Mouse (Mus musculus) forebrain, embryonic 16.5 days (tissue): ENCODE measurements around the gene Rcan3. TPM values are rescaled to one million over a fixed set of nuclear protein-coding genes. Genes with fewer than 3 reads are reported as not detected.

Source experiments
- ATAC-seq: fragments of 200-750 bp; cut with Nextera tagmentation; 2 replicates; pipeline ENCODE4 v1.8.0; 2017; ENCODE audit warnings: mild to moderate bottlenecking, moderate library complexity
- H3K27ac ChIP-seq: fragments of 300-500 bp; sonication (generic); 2 replicates; pipeline ENCODE4 v1.5.1; 2014; ENCODE audit warnings: low read length, control low read depth
- H3K27me3 ChIP-seq: fragments of 300-500 bp; sonication (generic); replicated peaks from 2 replicates; pipeline ENCODE4 v1.6.1; 2014; ENCODE audit warnings: low read length; ENCODE audit not compliant: control insufficient read depth, insufficient read depth
- H3K36me3 ChIP-seq: fragments of 300-500 bp; sonication (generic); 2 replicates; pipeline ENCODE4 v1.6.1; 2014; ENCODE audit not compliant: control insufficient read depth, insufficient read depth
- H3K4me1 ChIP-seq: fragments of 300-500 bp; sonication (generic); replicated peaks from 2 replicates; pipeline ENCODE4 v1.6.1; 2014; ENCODE audit warnings: low read length; ENCODE audit not compliant: control insufficient read depth, insufficient read depth
- H3K4me2 ChIP-seq: fragments of 300-500 bp; sonication (generic); 2 replicates; pipeline ENCODE4 v1.6.1; 2014; ENCODE audit warnings: mild to moderate bottlenecking, low read length, control low read depth
- H3K4me3 ChIP-seq: fragments of 300-500 bp; sonication (generic); replicated peaks from 2 replicates; pipeline ENCODE4 v1.5.1; 2014; ENCODE audit warnings: mild to moderate bottlenecking, low read length, control low read depth
- H3K9ac ChIP-seq: fragments of 300-500 bp; sonication (generic); replicated peaks from 2 replicates; pipeline ENCODE4 v1.6.1; 2014; ENCODE audit warnings: low read depth, low read length, control low read depth
- H3K9me3 ChIP-seq: fragments of 300-500 bp; sonication (generic); 2 replicates; pipeline ENCODE4 v1.6.1; 2016; ENCODE audit warnings: low read length; ENCODE audit not compliant: control insufficient read depth
- WGBS: fragments of 180-500 bp; shearing (Covaris S2); extraction: QIAGEN DNeasy Blood & Tissue Kit; methylation state at CpG from one replicate; pipeline ENCODE4 v1.1.7; 2014; 5-methylcytosine and 5-hydroxymethylcytosine counted together
- polyA plus RNA-seq: library from polyadenylated mRNA; unstranded; fragments of >200 nt; fragmentation: Nextera tagmentation; extraction: Ambion mirVana; gene quantifications from 2 replicates; pipeline ENCODE4 v1.2.1, GENCODE M21; 2015

Gene Rcan3
- polyA plus RNA-seq, 1 experiment from 2014 or later: 36.6 TPM

- 2% methylated on average over 15 of the region's 15 CpGs for WGBS
- ATAC-seq: no peak
- no peaks in the 10 kb centered on the region for H3K36me3 ChIP-seq
- H3K9me3 ChIP-seq: no peaks in the 10 kb centered on the region
- no peak overlapping the region for H3K27ac ChIP-seq
- no peaks in the 10 kb centered on the region for H3K27me3 ChIP-seq
- H3K4me3 ChIP-seq: no peak overlapping the region
- H3K4me1 ChIP-seq: peaks cover 7% of the 10 kb centered on the region
- H3K9ac ChIP-seq: no peak overlapping the region; the same call in 1 of the 2 replicates
- no peak overlapping the region; the same call in 1 of the 2 replicates for H3K4me2 ChIP-seq
Observed at GRCm38 (mm10) chr4:135439188-135439647, 5.6 kb upstream of the Rcan3 start.

- Histone ChIP-seq H3K9me3 (no peaks in the 10 kb centered on the region), H3K4me2 (no peak overlapping the region), H3K36me3 (no peaks in the 10 kb centered on the region), H3K4me3 (no peak overlapping the region), H3K9ac (no peak overlapping the region), H3K27ac (no peak overlapping the region), H3K4me1 (peaks cover 16% of the 10 kb centered on the region), H3K27me3 (no peaks in the 10 kb centered on the region)
- no peak for ATAC-seq
Observed at GRCm38 (mm10) chr4:135437924-135438323, 4.3 kb upstream of the Rcan3 start.

- no peak overlapping the region for H3K4me2 ChIP-seq
- ATAC-seq: no peak
- WGBS: 60% methylated on average over 13 of the region's 13 CpGs
- H3K27ac ChIP-seq: no peak overlapping the region
- H3K27me3 ChIP-seq: no peaks in the 10 kb centered on the region
- H3K9ac ChIP-seq: no peak overlapping the region
- no peaks in the 10 kb centered on the region for H3K36me3 ChIP-seq
- peaks cover 16% of the 10 kb centered on the region for H3K4me1 ChIP-seq
- no peak overlapping the region for H3K4me3 ChIP-seq
- H3K9me3 ChIP-seq: no peaks in the 10 kb centered on the region
Observed at GRCm38 (mm10) chr4:135436291-135436690, 2.6 kb upstream of the Rcan3 start.

- peak; percentile 34; the same call in 1 of the 2 replicates for ATAC-seq
- peak overlapping the region; percentile 71 for H3K4me3 ChIP-seq
- H3K4me2 ChIP-seq: peak overlapping the region; percentile 86
- no peaks in the 10 kb centered on the region for H3K36me3 ChIP-seq
- H3K27me3 ChIP-seq: no peaks in the 10 kb centered on the region
- peaks cover 15% of the 10 kb centered on the region for H3K4me1 ChIP-seq
- H3K9ac ChIP-seq: peak overlapping the region; percentile 73
- WGBS: 23% methylated on average over 11 of the region's 11 CpGs
- no peaks in the 10 kb centered on the region for H3K9me3 ChIP-seq
- peak overlapping the region; percentile 32; the same call in 1 of the 2 replicates for H3K27ac ChIP-seq
Observed at GRCm38 (mm10) chr4:135434395-135434789, 739 bp upstream of the Rcan3 start.

- Histone ChIP-seq H3K27me3 (no peaks in the 10 kb centered on the region), H3K4me2 (peak overlapping the region; percentile 86), H3K27ac (no peak overlapping the region), H3K36me3 (no peaks in the 10 kb centered on the region), H3K9me3 (no peaks in the 10 kb centered on the region), H3K4me3 (peak overlapping the region; percentile 71), H3K9ac (peak overlapping the region; percentile 81), H3K4me1 (peaks cover 13% of the 10 kb centered on the region)
- 7% methylated on average over 10 of the region's 10 CpGs for WGBS
- no peak for ATAC-seq
Observed at GRCm38 (mm10) chr4:135433086-135433442, 589 bp downstream of the Rcan3 start.

- ATAC-seq: no peak
- Histone ChIP-seq H3K4me1 (peaks cover 14% of the 10 kb centered on the region), H3K9me3 (no peaks in the 10 kb centered on the region), H3K4me2 (no peak overlapping the region), H3K4me3 (no peak overlapping the region), H3K9ac (no peak overlapping the region), H3K27ac (no peak overlapping the region), H3K27me3 (no peaks in the 10 kb centered on the region), H3K36me3 (no peaks in the 10 kb centered on the region)
- WGBS: 87% methylated on average over 8 of the region's 8 CpGs
Observed at GRCm38 (mm10) chr4:135429990-135430760, 3.5 kb downstream of the Rcan3 start.

- Histone ChIP-seq H3K36me3 (no peaks in the 10 kb centered on the region), H3K4me1 (peaks cover 15% of the 10 kb centered on the region), H3K4me2 (no peak overlapping the region), H3K27ac (no peak overlapping the region), H3K27me3 (no peaks in the 10 kb centered on the region), H3K9me3 (no peaks in the 10 kb centered on the region), H3K4me3 (no peak overlapping the region), H3K9ac (no peak overlapping the region)
- 92% methylated on average over 4 of the region's 4 CpGs for WGBS
- ATAC-seq: no peak
Observed at GRCm38 (mm10) chr4:135429383-135429782, 4.3 kb downstream of the Rcan3 start.

GRCm38 (mm10) chr4:135426587-135426986 lies 7.1 kb downstream of the Rcan3 start:
- H3K9me3 ChIP-seq: no peaks in the 10 kb centered on the region
- no peak overlapping the region for H3K9ac ChIP-seq
- no peaks in the 10 kb centered on the region for H3K36me3 ChIP-seq
- no peaks in the 10 kb centered on the region for H3K27me3 ChIP-seq
- no peak overlapping the region for H3K4me3 ChIP-seq
- H3K4me1 ChIP-seq: peaks cover 5% of the 10 kb centered on the region; the same call in 1 of the 2 replicates
- no peak overlapping the region for H3K27ac ChIP-seq
- WGBS: 87% methylated on average over 7 of the region's 7 CpGs
- ATAC-seq: no peak
- H3K4me2 ChIP-seq: no peak overlapping the region

- Histone ChIP-seq H3K27me3 (no peaks in the 10 kb centered on the region), H3K36me3 (no peaks in the 10 kb centered on the region), H3K9me3 (no peaks in the 10 kb centered on the region), H3K4me3 (no peak overlapping the region), H3K4me2 (no peak overlapping the region), H3K27ac (no peak overlapping the region), H3K9ac (no peak overlapping the region), H3K4me1 (peaks cover 5% of the 10 kb centered on the region; the same call in 1 of the 2 replicates)
- peak; percentile 63 for ATAC-seq
- 61% methylated on average over 9 of the region's 9 CpGs for WGBS
Observed at GRCm38 (mm10) chr4:135425625-135426024, 8.0 kb downstream of the Rcan3 start.
